Mouse (Mus musculus): ENCODE measurements at regions not wholly inside any gene's neighbourhood (a gene's known extent, or its start where the extent isn't known, plus 50 kb on each side); places are given as distances from the start of the nearest gene placed in this dataset.

DNA sequence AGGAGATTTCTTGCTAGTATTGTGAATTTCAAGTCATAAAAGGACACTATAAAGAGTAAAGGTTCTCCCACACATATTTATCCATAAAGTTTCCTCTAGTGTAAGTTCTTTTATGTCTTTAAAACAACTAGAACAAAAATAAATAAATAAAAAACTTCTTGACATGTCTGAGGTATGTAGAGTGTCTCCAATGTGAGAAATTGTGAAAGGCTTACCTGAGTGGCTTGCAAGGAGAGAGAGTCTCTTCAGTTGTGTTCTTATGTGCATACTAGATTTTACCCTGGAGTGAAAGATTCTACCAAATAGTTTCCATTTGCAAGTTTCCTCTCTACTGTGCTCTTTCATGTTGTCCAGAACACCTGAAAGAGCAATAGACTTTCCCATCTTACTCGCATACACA lies 276.8 kb downstream of the Ankrd50 start:
- DNase-seq: no peak

- DNase-seq: peak; percentile 67
These were observed 282.6 kb downstream of the Ankrd50 start for GRCm38 (mm10) chr3:38201861-38202656.

DNA sequence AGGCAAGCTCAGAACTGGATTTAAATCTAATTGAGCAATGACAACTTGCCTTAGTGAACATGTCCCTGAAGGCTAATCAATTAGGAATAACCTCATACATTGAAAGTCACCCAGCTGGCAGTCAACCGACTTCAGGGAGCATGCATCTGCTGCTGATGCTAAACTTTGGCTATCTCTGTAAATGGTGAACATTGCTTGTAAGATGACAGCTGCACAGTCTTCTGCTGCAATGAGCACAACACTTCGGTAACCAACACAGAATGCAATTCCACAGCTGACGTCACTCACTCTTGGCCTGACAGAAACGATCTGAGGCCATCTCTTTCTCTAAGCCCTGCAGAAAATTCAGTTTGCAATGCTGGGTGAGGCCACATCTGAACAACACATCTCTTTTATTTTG lies 290.6 kb downstream of the Ankrd50 start:
- DNase-seq: no peak

DNA sequence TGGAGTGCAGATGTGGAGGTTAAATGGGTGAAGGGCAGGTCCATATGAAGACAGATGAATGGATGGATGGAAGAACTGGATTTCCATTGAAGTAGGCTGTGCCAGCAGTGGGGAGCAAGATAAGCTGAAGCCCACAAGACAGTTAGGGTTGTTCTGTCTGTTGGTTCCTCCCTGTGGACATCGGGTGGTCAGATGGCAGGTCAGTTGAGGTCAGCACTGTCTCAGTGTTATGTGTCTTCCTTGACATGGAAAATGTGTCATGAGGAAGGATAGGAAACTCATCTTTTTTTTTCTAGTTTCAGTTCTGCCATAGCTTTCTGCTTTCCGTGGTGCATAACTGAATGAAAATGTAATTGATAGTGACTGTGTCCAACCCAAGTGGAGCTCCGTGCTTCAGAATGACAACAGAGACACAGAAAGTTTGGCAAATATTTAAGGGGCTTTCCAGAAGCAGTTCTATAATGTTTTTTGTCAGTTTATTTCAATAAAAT lies 297.2 kb downstream of the Ankrd50 start:
- DNase-seq: no peak

- no peak for DNase-seq
These were observed 298.1 kb downstream of the Ankrd50 start for GRCm38 (mm10) chr3:38186503-38186902.

DNA sequence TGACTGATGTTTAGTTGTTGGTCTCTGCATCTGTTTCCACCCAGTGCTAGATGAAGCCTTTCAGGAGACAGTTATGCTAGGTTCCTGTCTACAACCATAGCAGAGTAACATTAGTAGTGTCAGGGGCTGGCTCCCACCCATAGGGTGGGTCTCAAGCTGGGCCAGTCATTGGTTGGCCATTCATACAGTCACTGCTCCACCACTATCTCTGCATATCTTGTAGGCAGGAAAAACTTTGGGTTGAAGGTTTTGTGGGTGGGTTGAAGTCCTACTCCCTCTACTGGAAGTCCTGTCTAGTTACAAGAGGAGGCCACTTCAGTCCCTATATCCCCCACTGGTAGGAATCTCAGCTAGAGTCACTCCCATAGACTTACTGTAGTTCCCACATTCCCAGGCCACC lies 306.3 kb downstream of the Ankrd50 start:
- DNase-seq: no peak

DNA sequence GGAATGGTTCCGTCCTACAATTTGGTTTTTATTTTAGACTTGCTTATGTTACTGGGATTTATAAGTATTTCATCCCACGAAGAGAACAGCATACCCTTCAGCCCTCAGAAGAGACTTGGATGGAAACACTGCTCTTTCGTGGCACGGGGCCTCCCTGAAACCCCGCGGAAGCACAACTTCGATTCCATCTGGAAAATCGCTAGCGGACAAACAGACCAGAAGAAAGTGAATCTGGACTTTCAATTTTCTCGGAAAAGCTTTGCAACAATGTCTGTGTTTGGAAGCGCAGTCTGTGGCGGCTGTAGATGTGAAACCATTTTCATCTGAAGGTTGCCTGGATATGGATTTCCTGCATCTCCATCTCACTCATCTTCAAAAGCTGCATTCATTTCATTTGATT lies 308.7 kb downstream of the Ankrd50 start:
- DNase-seq: no peak

- DNase-seq: peak; percentile 45
These were observed 309.8 kb downstream of the Ankrd50 start for GRCm38 (mm10) chr3:38174735-38175280.

- DNase-seq: no peak
These were observed 332.2 kb downstream of the Ankrd50 start for GRCm38 (mm10) chr3:38152408-38152807.

DNA sequence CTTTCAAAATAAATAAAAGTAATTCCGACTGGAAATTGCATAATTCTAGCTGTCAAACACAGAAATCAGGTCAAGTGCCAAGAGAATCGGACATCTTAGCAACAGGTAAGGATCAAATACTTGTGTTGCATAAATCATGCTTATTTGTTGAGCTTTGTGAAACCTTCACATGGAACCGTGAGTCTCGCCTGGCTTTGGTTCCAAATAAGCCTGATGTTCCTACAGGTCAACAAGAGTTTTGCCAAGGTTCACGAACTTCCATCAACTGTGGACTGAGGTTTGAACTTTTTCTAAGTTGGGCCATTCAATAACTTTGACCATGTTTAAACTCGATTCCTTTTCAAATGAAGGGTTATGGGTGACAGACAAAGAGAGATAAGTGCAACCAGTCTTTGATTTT lies 332.8 kb downstream of the Ankrd50 start:
- DNase-seq: no peak

GRCm38 (mm10) chr3:38146663-38147062 lies 338.0 kb downstream of the Ankrd50 start:
- no peak for DNase-seq

GRCm38 (mm10) chr3:38145444-38145843 lies 339.2 kb downstream of the Ankrd50 start:
- DNase-seq: no peak

- DNase-seq: no peak
These were observed 340.0 kb downstream of the Ankrd50 start for GRCm38 (mm10) chr3:38144650-38145049.

DNA sequence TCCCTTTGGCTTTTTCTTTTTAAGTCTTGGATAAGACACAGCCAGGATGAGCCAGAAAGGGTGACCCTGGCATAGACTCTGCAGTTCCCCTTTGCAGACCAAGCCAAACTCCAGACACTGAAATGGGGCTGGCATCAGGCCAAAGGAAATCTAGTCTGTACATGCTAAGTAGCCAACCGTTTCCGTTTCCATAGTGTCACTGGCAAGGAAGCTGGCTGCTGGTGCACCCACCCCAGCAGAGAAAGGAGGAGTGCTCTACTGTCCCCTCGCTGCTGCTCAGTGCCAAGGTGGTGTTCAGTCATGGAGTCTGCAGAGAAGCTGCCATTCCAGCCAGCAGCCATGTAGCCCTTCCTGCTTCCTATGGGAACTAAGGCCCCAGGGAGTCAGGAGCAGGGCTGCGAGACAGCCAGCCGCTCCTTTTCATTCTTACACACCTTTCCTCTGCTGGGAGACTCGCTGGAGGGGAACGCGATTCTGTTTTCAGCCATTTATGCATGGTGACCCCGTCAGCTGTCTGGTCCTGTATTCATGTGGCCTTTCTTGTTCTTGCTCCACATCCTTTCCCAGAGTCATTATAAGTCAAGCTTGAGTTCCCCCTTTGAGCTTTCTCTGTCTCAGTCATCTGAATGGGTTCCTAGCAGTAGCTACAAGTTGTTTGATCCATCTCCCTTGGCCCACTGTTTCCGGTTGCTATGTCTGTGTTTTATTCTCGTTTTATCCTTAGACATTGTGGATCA lies 341.3 kb downstream of the Ankrd50 start:
- peak; percentile 61 for DNase-seq

DNA sequence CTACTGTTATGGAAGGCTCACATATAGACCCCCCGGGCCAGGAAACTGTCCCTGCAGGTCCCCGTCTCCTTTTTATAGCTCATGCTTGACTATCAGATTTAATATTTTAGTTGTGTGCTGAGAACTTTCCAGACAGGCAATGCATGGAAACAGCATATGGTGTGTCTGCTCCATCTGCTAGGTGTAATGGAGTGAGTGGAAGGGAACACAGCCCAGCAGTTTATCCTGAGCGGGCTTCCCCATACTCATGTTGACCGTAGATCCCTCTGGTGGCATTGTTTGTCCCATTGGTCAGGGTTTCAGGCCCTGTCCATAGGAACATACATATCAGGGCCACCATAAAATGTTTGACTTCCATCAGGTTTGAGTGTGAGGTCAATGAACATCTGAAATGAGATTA lies 345.3 kb downstream of the Ankrd50 start:
- DNase-seq: no peak

DNA sequence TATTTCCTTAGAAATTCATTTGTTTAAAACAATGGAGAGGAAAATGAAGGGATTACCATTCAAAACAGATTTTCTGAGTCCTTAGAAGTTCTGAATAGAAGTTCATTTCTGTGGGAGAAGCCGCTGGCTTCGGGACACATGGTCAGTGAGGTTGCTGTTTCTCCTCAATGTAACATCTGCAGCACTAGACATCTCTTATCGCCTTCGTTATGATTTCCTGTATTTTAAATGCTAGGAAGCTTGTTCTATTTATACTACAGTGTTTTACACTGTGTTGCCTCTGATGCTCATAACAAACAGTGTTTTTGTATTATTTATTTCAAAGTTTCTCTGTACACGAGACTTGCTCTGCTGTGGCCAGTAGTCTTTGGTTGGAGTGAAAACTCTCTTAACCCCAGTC lies 346.6 kb downstream of the Ankrd50 start:
- DNase-seq: no peak

DNA sequence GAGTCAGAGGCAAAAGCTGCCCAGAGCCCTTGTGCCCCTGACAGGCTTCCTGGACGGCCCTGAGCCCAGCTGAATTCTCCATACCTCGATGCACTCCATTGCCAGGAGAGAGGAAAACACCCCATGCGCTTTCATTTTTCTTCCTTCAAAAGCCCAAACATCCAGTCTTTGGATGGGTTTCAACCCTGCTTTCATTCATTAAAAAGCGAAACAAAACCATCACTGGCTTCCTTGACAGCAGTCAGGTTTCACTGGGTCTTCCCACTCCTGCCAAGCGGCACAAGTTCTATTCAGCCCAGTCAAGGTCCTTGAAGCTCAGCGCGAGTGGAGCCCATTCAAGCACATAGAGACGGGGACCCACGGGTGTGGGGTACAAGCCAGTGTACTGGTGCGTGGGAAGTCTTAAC lies 348.8 kb downstream of the Ankrd50 start:
- no peak for DNase-seq

DNA sequence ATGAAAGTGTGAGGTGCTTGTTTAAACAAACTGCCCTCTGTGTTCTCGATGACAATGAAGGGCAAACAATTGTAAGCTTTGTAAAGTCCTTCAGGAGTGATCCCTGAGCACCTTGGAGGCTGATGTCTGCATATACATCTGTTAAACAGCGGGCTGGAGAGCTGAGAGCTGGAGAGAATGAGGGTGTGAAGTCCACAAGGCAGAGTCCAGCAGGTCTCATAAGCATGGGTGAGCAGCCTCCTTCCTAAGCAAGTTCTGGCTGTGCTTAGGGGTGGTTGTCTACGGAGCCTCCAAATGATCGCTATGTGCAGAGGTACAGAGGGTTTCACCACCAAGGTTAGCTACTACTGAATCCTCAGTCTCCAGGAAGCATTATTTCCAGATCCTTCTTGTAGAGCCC lies 350.2 kb downstream of the Ankrd50 start:
- no peak for DNase-seq

- DNase-seq: no peak
These were observed 352.8 kb downstream of the Ankrd50 start for GRCm38 (mm10) chr3:38131887-38132220.

- peak; percentile 47 for DNase-seq
These were observed 353.3 kb downstream of the Ankrd50 start for GRCm38 (mm10) chr3:38131176-38131886.

DNA sequence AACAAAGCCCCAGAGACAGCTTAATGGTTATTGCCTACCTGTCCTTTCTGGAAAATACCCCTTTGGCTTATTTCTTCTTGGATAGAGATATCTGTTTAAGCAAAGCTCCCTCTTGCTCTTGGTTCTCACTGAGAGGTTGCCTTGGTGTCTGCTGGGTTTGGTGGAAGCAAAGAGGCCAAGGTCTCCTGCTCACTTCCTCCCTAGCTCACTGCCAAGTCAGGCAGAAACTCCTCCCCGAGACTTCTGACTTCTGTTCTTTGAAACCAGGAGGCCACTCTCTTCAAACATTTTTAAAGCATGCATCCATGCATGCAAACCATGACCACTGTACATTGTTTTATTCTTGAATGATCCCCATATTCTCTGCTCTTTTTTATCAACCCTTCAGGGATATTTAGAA lies 354.6 kb downstream of the Ankrd50 start:
- no peak for DNase-seq

- no peak for DNase-seq
These were observed 355.5 kb downstream of the Ankrd50 start for GRCm38 (mm10) chr3:38129167-38129500.

DNA sequence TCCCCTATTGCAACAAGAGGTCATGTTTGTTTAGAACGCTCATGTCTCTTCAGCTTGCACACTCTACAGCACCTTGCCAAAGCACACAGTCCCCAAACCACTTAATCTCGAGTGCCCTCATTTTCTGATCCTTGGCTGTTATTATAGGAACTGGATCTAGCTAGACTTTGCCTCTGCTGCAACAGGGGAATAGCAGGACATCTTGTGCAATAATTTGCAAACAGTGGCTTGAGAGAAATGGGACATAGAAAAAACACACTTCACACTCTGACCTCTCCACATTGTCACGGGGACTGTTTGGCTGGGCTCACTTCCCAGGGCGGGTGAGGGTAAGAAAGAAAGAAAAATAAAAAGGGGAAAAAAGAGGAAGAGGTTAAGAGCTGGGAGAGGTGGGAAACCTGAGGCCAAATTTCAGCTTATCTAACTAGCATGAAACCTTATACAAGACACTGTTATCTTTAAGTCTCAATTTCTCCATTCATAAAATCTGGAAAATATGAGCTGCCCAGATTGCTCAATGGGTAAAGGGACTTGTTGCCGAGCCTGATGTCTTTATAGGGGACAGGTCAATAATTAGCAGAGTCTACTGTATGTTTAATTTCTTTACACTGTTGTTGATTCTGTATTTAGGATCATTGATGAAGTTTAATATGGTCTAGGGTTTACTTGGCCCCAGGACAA lies 356.0 kb downstream of the Ankrd50 start:
- DNase-seq: peak; percentile 53
